Mouse (Mus musculus): ENCODE measurements around the gene Papola.

DNA sequence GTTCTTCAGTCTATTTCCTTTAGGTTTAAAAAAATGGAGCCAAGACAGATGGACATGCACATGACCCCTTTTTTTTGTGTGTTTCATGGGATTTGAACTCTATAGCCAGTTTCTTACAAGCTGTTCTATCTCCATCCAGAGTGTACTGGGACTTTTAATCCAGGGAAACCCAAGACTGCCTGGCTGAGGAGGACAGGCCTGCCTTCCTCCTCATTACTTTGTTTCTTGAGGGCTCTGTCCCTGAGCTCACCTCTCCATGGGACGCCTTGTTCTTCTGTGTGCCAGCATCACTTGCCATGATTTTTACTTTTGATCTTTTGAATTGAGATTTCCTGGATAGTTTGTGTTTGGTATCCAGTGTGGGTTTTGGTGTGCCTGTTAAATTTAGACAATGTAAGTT lies 1.6 kb downstream of the Papola start:
- TF ChIP-seq CTCF (IDR thresholded peaks at IDR 0.05; ENCODE audit: borderline replicate concordance, control insufficient read depth, extremely low read depth, insufficient read depth, low read length, poor library complexity) = no peak
- TF ChIP-seq POLR2A (IDR thresholded peaks at IDR 0.05; ENCODE audit: control insufficient read depth, extremely low read depth, insufficient read depth, low read length, poor library complexity) = no peak
